Mouse (Mus musculus): ENCODE data around the gene Pcif1. TPM values are rescaled to one million over a fixed set of nuclear protein-coding genes. Genes with fewer than 3 reads are reported as not detected.
A peak's percentile ranks its signal among the peaks of the same experiment; 100 is the strongest.

The Pcif1 gene
- total and polyA plus RNA-seq, 2 experiments from 2014 or later = 83.7 to 108 TPM

DNA sequence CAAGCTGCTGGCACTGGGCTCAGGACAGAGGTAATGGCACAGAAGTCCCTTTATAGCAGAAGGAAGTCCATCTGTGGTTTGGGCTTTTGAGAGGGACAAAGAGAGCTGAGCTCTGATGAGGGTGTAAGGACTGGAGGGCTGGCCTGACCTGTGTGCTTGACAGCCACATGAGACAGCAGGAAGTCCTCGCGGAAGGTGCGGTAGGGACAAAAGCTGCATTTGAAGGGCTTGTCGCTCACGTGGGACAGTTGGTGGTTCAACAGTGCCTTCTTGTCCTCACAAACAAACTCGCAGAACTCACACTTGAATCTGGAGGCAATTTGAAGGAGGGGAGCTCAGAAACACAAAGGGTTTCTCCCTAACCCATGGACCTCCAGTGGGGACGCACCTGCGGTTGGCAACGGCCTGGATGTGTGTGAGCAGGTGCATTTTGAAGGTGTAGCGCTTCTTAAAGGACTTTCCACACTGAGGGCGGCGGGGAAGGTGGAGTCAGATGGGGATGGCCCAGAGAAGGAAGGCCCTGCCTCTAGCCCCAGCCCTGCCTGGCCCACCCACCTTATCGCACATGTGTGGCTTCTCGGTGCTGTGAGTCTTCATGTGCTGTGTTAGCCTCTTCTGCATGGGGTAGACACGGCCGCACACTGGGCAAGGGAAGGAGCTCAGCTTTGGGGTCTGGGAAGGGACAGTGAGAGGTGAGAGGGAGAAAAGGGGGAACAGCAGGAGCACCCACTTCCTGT, 20.8 kb downstream of the Pcif1 start:
- no peak for TF ChIP-seq CTCF (IDR thresholded peaks at IDR 0.05; ENCODE audit: low read depth)
- H3K4me1 ChIP-seq (ENCODE audit: insufficient read depth, low read length) = no peaks in the 10 kb centered on the region
- H3K27me3 ChIP-seq (ENCODE audit: insufficient read depth, low read length) = no peaks in the 10 kb centered on the region
- WGBS = 93% methylated on average over 16 of the region's 16 CpGs
- no peak overlapping the region for H3K4me3 ChIP-seq (ENCODE audit: low read length)
- no peak for ATAC-seq
- DNase-seq (ENCODE audit: low spot score) = no peak
- H3K9ac ChIP-seq (replicated peaks; ENCODE audit: low read length) = no peak overlapping the region
- H3K9me3 ChIP-seq (ENCODE audit: low read length) = no peaks in the 10 kb centered on the region
- no peak overlapping the region for H3K27ac ChIP-seq
- H3K4me2 ChIP-seq (ENCODE audit: low read depth, low read length) = no peak overlapping the region
- H3K36me3 ChIP-seq (ENCODE audit: insufficient read depth, low read length) = peaks cover 84% of the 10 kb centered on the region

DNA sequence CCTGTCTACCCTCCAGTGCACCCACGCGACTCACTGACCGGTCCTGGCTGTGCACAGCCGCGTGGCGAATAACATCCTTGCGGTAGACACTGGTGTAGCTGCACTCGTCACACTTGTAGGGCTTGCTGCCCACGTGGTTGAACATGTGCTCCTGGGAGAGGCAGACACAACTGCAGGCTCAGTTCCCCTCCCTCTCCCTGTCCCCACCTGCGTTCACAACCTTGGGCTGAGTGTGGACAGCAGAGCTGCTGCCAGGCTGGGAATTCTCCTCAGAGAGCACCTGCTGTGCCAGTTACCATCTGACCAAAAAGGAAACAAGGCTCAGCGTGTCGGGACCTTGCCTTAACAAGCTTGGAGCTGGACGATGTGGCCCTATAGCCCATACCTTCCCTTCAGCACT, 22.3 kb downstream of the Pcif1 start:
- Histone ChIP-seq H3K27ac (no peak overlapping the region), H3K4me2 (ENCODE audit: low read depth, low read length) (no peak overlapping the region), H3K4me3 (ENCODE audit: low read length) (no peak overlapping the region), H3K27me3 (ENCODE audit: insufficient read depth, low read length) (no peaks in the 10 kb centered on the region), H3K9ac (replicated peaks; ENCODE audit: low read length) (no peak overlapping the region), H3K9me3 (ENCODE audit: low read length) (no peaks in the 10 kb centered on the region), H3K36me3 (ENCODE audit: insufficient read depth, low read length) (peaks cover 85% of the 10 kb centered on the region), H3K4me1 (ENCODE audit: insufficient read depth, low read length) (no peaks in the 10 kb centered on the region)
- TF ChIP-seq CTCF (IDR thresholded peaks at IDR 0.05; ENCODE audit: low read depth) = no peak
- ATAC-seq (no peak), DNase-seq (ENCODE audit: low spot score) (no peak)
- WGBS = 86% methylated on average over 13 of the region's 13 CpGs

- no peak for ATAC-seq
- Histone ChIP-seq H3K9me3 (ENCODE audit: low read length) (no peaks in the 10 kb centered on the region), H3K27ac (no peak overlapping the region), H3K27me3 (ENCODE audit: insufficient read depth, low read length) (no peaks in the 10 kb centered on the region), H3K9ac (replicated peaks; ENCODE audit: low read length) (no peak overlapping the region), H3K36me3 (ENCODE audit: insufficient read depth, low read length) (peaks cover 80% of the 10 kb centered on the region), H3K4me2 (ENCODE audit: low read depth, low read length) (no peak overlapping the region), H3K4me3 (ENCODE audit: low read length) (no peak overlapping the region), H3K4me1 (ENCODE audit: insufficient read depth, low read length) (no peaks in the 10 kb centered on the region)
- no peak for DNase-seq (ENCODE audit: low spot score)
- 90% methylated on average over 1 of the region's 1 CpGs for whole genome bisulfite sequencing
- TF ChIP-seq CTCF (IDR thresholded peaks at IDR 0.05; ENCODE audit: low read depth) = no peak
Observed at GRCm38 (mm10) chr2:164903496-164903895, 24.4 kb downstream of the Pcif1 start.

GRCm38 (mm10) chr2:164906071-164906470, 27.0 kb downstream of the Pcif1 start:
- Histone ChIP-seq H3K9me3 (ENCODE audit: low read length) (no peaks in the 10 kb centered on the region), H3K27me3 (ENCODE audit: insufficient read depth, low read length) (no peaks in the 10 kb centered on the region), H3K4me3 (ENCODE audit: low read length) (no peak overlapping the region), H3K36me3 (ENCODE audit: insufficient read depth, low read length) (peaks cover 62% of the 10 kb centered on the region), H3K4me2 (ENCODE audit: low read depth, low read length) (no peak overlapping the region), H3K9ac (replicated peaks; ENCODE audit: low read length) (no peak overlapping the region), H3K27ac (no peak overlapping the region), H3K4me1 (ENCODE audit: insufficient read depth, low read length) (0 out of 2 replicates have a peak, but pooled peaks cover 10% of the 10 kb centered on the region)
- peak; percentile 59 for TF ChIP-seq CTCF (IDR thresholded peaks at IDR 0.05; ENCODE audit: low read depth)
- DNase-seq (ENCODE audit: low spot score) (no peak), ATAC-seq (no peak)
- WGBS = 98% methylated on average over 4 of the region's 4 CpGs

DNA sequence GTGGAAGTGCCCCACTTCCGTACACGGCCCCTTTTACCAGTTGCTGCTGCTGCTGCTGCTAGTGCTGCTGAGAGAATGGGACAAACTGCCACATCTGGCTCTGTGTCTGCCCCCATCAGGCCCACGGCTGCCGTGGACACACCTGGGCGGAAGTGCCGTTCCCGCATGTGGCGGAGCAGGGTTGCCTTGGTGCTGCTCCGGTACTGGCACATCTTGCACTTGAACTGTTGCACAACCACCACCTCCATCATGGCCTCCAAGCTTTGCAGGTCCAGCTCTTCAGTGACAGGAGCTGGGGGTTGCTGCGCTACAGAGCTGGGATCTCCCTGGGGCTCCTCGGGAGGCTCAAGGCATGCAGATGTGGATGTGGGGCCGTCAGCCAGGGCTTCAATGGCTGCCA, 28.4 kb downstream of the Pcif1 start:
- WGBS = 98% methylated on average over 12 of the region's 12 CpGs

GRCm38 (mm10) chr2:164908011-164908410, 28.9 kb downstream of the Pcif1 start:
- ATAC-seq (no peak), DNase-seq (ENCODE audit: low spot score) (no peak)
- H3K9me3 ChIP-seq (ENCODE audit: low read length) = no peaks in the 10 kb centered on the region
- no peak for TF ChIP-seq CTCF (IDR thresholded peaks at IDR 0.05; ENCODE audit: low read depth)
- no peak overlapping the region for H3K27ac ChIP-seq
- 94% methylated on average over 5 of the region's 5 CpGs for WGBS
- H3K36me3 ChIP-seq (ENCODE audit: insufficient read depth, low read length) = peaks cover 45% of the 10 kb centered on the region
- no peak overlapping the region for H3K4me3 ChIP-seq (ENCODE audit: low read length)
- H3K4me2 ChIP-seq (ENCODE audit: low read depth, low read length) = no peak overlapping the region
- no peaks in the 10 kb centered on the region for H3K27me3 ChIP-seq (ENCODE audit: insufficient read depth, low read length)
- H3K9ac ChIP-seq (replicated peaks; ENCODE audit: low read length) = no peak overlapping the region
- H3K4me1 ChIP-seq (ENCODE audit: insufficient read depth, low read length) = peaks cover 15% of the 10 kb centered on the region

More for the DNA sequence above, 28.4 kb downstream of the Pcif1 start:
- Histone ChIP-seq H3K4me2 (ENCODE audit: low read depth, low read length) (no peak overlapping the region), H3K9me3 (ENCODE audit: low read length) (no peaks in the 10 kb centered on the region), H3K4me3 (ENCODE audit: low read length) (no peak overlapping the region), H3K4me1 (ENCODE audit: insufficient read depth, low read length) (peaks cover 15% of the 10 kb centered on the region), H3K36me3 (ENCODE audit: insufficient read depth, low read length) (peaks cover 48% of the 10 kb centered on the region), H3K9ac (replicated peaks; ENCODE audit: low read length) (no peak overlapping the region), H3K27me3 (ENCODE audit: insufficient read depth, low read length) (no peaks in the 10 kb centered on the region), H3K27ac (no peak overlapping the region)
- TF ChIP-seq CTCF (IDR thresholded peaks at IDR 0.05; ENCODE audit: low read depth) = no peak
- DNase-seq (ENCODE audit: low spot score) (no peak), ATAC-seq (no peak)

GRCm38 (mm10) chr2:164909100-164909499, 30.0 kb downstream of the Pcif1 start:
- peak overlapping the region; percentile 74; the same call in 1 of the 2 replicates for H3K4me2 ChIP-seq (ENCODE audit: low read depth, low read length)
- TF ChIP-seq CTCF (IDR thresholded peaks at IDR 0.05; ENCODE audit: low read depth) = no peak
- no peaks in the 10 kb centered on the region for H3K27me3 ChIP-seq (ENCODE audit: insufficient read depth, low read length)
- H3K4me3 ChIP-seq (ENCODE audit: low read length) = no peak overlapping the region; the same call in 1 of the 2 replicates
- no peak overlapping the region for H3K27ac ChIP-seq
- H3K4me1 ChIP-seq (ENCODE audit: insufficient read depth, low read length) = peaks cover 15% of the 10 kb centered on the region
- no peaks in the 10 kb centered on the region for H3K9me3 ChIP-seq (ENCODE audit: low read length)
- DNase-seq (ENCODE audit: low spot score) (no peak), ATAC-seq (no peak)
- H3K36me3 ChIP-seq (ENCODE audit: insufficient read depth, low read length) = peaks cover 42% of the 10 kb centered on the region
- 98% methylated on average over 3 of the region's 3 CpGs for WGBS
- no peak overlapping the region for H3K9ac ChIP-seq (replicated peaks; ENCODE audit: low read length)

Measured in hindbrain, postnatal 0 days (tissue).